Mouse (Mus musculus) layer of hippocampus, adult 2 months (tissue): ENCODE measurements around the gene Txnip. TPM values are rescaled to one million over a fixed set of nuclear protein-coding genes. Genes with fewer than 3 reads are reported as not detected.

Source experiments
- DNase-seq, 2 experiments: peaks; one replicate each; pipeline ENCODE4 v3.0.0; 2022; ENCODE audit warnings: low spot score in 2 of 2
- H3K27ac ChIP-seq: fragments of 200-600 bp; 2 replicates; pipeline ENCODE4 v1.8.1; 2022
- H3K4me3 ChIP-seq: fragments of 200-600 bp; 2 replicates; pipeline ENCODE4 v1.8.1; 2022; ENCODE audit warnings: mild to moderate bottlenecking
- CTCF ChIP-seq: fragments of 200-600 bp; conservative IDR thresholded peaks from 2 replicates; pipeline ENCODE4 v1.8.1; 2022; ENCODE audit warnings: antibody characterized with exemption, mild to moderate bottlenecking, moderate library complexity
- total RNA-seq, 2 experiments: library from RNA; stranded (reverse); gene quantifications; 2 replicates each; pipeline ENCODE4 v1.2.3; 2021

Gene Txnip
- total RNA-seq, 2 experiments from 2014 or later, result 22.6 to 36.4 TPM

DNA sequence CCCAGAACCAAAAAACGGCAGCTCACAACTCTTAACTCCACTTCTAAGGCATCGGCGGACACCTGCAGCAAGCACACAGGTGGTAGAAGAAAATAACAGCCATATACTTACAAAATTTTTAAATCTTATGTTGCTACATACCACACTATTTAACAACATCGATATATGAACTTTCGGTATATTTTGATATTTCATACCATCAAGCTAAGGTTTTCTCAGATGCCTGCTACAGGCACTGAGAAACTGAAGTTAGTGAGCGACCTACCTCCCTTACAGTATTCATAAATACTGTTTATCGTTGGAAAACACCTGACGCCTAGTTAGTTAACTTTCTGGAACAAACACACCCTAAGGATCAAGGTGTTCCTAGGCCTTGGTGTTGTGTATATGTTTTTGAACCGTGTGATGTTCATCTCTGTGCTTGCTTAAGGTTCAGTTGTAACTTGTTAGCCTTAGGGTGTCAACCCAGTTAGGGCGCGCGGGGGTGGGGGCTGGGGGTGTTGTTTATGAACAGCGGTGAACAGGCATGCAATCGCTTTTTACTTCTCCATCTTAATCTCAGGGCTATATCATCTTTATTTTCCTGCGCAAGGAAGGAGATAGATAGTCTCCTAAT is 1.6 kb upstream of the Txnip start:
- Histone ChIP-seq H3K27ac (peak overlapping the region; percentile 75), H3K4me3 (no peak overlapping the region)
- no peak for TF ChIP-seq CTCF
- DNase-seq, result no peak

DNA sequence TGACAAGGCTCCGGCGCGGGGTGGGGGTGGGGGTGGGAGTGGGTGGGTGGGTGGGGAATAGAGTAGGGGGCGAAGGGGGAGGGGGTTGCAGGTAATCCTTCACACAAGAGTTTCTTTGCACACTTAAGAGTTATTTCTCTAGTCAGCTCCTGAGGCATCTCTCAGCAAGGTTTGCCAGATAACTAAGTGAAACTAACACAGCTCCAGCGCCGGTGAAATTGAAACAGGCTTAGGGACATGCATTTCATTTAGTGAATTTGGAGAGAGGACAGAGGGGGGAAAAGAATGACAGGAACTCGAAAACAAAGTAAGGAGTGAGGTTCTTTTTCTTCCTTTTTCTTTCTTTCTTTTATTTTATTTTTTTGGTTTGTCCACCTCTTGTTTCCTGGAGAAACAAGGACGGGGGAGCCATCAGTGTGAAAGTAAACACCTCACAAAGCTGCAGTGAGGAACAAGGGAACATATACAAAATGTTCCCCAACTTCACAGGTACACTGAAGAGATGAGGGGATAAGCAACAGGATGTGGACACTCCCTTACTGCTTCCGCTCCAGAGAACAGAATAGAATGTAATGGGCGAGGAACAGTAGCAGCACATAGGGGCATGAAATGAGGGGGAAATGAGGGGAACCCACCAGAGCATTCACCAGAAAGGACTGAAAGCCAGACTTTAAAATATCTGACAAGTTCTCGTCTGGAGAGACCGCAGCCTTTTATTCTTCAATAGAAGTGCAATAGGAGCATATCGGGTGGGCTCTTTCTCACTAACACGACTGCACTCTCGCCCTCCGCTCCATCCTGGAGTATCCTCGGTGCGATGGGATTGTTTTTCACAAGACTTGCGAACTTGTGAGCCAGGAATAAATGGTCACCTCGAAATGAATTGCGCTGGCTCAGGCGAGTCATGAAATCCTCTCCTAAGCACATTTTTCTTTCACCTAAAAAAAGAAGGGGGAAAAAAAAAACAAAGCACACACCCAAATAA is 814 bp upstream of the Txnip start:
- TF ChIP-seq CTCF, result no peak
- Histone ChIP-seq H3K4me3 (peak overlapping the region; percentile 66), H3K27ac (peak overlapping the region; percentile 78)
- no peak for DNase-seq

DNA sequence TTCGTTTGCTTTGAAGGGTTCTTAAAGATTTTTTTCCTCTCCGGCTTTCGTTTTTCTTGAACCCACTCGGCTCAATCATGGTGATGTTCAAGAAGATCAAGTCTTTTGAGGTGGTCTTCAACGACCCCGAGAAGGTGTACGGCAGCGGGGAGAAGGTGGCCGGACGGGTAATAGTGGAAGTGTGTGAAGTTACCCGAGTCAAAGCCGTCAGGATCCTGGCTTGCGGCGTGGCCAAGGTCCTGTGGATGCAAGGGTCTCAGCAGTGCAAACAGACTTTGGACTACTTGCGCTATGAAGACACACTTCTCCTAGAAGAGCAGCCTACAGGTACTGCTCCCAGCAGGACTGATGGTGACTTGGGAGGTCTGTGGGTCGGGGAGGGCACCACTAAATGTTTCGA is 402 bp downstream of the Txnip start:
- H3K4me3 ChIP-seq, result peak overlapping the region; percentile 66
- H3K27ac ChIP-seq, result peak overlapping the region; percentile 82
- TF ChIP-seq CTCF, result no peak
- no peak for DNase-seq

DNA sequence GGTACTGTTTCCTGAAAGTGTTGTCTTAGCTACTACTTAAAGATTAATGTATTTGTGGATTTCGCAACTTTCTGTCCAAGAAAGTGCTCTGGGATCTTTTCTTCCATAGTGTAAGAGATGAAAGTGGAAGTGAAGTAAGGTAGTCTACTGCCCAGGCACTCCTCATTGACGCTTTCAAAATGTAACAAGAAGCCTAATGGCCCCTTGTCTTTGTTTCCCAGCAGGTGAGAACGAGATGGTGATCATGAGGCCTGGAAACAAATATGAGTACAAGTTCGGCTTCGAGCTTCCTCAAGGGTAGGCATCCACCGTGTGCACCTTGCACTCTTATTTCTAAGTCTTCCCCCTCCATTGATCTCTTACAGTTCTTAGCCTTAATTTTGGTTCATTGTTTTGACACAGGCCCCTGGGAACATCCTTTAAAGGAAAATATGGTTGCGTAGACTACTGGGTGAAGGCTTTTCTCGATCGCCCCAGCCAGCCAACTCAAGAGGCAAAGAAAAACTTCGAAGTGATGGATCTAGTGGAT is 975 bp downstream of the Txnip start:
- no peak for TF ChIP-seq CTCF
- peak overlapping the region; percentile 82 for H3K27ac ChIP-seq
- no peak for DNase-seq
- H3K4me3 ChIP-seq, result peak overlapping the region; percentile 66

DNA sequence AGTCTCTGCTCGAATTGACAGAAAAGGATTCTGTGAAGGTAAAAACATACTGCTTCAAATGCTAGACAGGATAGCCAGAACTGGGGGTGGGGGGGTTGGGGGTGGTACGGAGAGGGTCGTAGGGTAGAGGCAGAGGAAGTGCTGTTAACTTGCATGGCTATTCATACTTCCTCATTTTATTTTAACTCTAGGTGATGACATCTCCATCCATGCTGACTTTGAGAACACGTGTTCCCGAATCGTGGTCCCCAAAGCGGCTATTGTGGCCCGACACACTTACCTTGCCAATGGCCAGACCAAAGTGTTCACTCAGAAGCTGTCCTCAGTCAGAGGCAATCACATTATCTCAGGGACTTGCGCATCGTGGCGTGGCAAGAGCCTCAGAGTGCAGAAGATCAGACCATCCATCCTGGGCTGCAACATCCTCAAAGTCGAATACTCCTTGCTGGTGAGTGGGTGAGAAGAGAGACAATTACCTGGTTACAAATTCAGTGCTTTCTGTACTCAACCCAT is 1.7 kb downstream of the Txnip start:
- DNase-seq, result no peak
- H3K4me3 ChIP-seq, result peak overlapping the region; percentile 66
- TF ChIP-seq CTCF, result no peak
- H3K27ac ChIP-seq, result peak overlapping the region; percentile 82

DNA sequence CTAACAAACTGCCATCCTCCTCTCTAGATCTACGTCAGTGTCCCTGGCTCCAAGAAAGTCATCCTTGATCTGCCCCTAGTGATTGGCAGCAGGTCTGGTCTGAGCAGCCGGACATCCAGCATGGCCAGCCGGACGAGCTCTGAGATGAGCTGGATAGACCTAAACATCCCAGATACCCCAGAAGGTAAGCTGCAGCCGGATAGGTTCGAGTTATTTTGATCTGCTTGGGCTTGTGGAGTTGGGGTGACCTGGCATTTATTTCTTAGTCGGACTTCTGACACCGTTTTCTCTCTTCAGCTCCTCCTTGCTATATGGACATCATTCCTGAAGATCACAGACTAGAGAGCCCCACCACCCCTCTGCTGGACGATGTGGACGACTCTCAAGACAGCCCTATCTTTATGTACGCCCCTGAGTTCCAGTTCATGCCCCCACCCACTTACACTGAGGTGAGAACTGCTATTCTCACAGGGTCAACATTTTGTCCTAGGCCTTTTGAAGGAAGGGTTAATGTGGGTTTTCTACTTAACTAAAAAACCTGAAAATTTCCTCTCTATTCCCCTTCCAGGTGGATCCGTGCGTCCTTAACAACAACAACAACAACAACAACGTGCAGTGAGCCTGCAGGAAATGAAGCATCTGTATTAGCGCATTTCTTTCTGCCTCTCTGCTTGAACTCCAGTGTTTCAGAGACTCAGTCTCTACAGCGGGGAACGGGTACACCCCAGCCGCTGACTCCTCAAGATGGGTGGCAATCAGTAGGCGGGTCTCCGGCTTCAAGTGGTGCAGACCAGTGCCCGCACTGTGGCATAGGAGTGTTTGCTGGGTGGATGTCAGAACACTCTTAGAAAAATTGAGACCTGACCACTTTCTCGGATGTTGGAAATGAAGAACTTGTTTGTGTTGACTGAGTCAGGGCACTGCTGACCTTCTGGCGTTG is 2.4 kb downstream of the Txnip start:
- H3K4me3 ChIP-seq, result peak overlapping the region; percentile 66
- peak overlapping the region; percentile 62; the same call in 1 of the 2 replicates for H3K27ac ChIP-seq
- TF ChIP-seq CTCF, result no peak
- no peak for DNase-seq

DNA sequence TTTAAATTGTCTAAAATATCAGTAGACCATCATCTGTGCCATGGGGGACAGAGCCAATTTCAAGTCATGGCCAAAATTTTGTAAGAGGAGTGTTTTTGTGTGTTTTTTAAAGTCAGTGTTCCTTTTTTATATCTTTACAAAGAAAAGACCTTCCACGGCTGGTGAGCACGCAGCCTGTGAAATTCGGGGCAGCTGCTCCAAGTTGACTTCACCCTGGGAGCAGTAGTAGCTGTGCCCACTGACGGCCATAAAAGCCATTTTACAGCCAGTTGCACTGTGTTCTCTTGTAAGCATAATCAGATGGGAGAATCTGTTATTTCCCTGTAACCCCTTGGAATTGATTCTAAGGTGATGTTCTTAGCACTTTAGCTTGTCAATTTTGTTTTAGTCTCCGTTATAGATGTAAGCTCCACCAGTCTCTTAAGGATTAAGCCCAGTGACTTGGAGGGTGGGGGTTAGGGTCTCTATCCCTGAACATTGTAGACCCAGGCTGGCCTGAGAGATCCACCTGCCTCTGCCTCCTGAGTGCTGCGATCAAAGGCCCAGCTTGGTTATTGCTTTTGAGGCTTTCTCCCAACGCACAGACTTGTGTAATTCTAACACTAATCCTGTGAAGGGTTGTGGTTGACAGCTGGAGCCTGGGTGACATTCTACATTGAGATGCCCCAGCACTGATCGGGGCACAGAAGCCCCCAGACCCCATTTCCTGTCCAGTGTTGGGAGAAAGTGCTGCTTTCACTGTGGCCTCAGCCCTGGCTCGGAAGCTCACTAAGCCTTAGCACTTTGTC is 3.3 kb downstream of the Txnip start:
- H3K27ac ChIP-seq, result peak overlapping the region; percentile 62; the same call in 1 of the 2 replicates
- no peak for TF ChIP-seq CTCF
- H3K4me3 ChIP-seq, result peak overlapping the region; percentile 66
- no peak for DNase-seq

DNA sequence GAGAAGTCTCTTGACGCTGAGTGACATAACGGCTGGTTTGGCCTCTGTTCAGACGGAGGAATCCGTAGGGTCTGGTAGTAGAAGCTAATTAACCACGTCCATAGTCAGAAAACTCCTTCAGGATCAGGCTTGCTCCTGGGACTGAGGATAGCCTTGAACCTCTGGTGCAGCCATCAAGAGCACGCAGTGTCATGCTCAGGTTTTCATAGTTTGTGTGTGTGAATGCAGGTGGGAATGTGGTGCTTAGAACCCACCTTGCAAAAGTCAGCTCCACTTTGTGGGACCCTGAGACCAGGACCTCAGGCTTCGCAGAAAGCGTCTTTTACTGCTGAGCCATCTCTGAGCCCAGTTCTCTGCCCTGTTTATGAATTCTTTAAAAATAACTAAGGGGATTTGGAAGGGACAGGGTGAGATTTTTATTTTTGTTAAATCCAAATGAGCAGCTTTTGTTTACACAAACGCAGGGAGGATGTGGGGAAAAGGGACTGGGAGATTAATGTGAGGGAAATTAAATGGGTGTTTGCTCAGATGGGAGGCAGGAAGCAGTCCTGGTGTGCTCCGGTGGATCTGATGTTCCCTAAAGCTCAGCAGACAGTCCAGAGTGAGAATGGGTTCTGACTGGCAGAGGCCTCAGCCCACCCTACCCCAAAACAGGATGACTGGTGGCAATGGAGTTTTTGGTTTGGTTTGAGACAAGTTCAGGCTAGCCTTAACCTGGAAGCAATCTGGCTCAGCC is 4.4 kb downstream of the Txnip start:
- H3K4me3 ChIP-seq, result peak overlapping the region; percentile 66; the same call in 1 of the 2 replicates
- H3K27ac ChIP-seq, result peak overlapping the region; percentile 62
- no peak for DNase-seq
- no peak for TF ChIP-seq CTCF

DNA sequence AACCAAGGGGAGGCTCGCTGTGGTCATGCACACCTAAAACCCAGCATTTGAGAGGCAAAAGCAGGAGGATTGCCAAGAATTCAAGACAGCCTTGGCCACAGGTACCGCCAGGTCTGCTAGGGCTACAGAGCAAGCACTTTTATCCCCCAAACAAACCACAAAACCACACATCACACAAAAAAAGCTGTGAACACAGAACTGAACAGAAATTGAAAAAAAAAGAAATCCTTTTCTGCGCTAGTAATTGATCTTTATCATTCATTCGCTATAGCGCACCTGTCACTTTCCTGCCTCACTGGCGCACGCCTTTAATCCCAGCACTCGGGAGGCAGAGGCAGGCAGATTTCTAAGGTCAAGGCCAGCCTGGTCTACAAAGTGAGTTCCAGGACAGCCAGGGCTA is 5.5 kb downstream of the Txnip start:
- DNase-seq, result no peak
- Histone ChIP-seq H3K27ac (peak overlapping the region; percentile 3; the same call in 1 of the 2 replicates), H3K4me3 (no peak overlapping the region)
- no peak for TF ChIP-seq CTCF

DNA sequence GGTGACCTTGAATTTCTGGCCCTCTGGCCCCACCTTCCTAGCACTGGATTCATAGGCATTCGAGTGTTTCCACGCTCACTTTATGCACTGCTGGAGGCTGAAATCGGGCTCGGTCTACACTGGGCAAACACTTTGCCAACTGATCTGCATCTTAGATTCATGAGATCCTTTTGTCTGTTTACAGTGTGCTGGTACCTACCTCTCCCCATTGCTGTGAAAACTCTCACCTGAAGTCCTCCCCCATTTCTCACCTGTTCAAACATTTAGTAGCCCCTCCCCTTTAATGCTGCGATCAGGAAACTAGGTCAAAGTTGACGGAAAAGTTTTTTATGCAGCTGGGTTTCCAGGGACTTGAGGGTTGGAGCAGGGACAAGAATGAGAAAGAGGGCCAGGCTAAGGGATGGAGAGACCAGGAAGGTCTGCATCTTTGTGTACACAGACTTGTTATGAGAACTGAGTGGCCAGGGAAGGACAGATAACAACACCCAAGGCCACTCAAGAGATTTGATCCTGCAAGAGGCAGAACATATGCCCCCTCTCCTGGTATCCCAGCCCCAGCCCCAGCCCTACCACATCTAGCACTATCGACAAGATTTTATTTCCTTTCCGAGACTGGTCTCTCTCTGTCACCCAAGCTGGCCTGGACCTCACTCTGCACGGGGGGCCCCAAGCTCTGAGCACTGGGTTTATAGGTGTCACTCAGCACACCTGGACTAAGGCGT is 6.3 kb downstream of the Txnip start:
- Histone ChIP-seq H3K4me3 (no peak overlapping the region), H3K27ac (peak overlapping the region; percentile 77)
- TF ChIP-seq CTCF, result no peak
- DNase-seq, result no peak
